Mouse (Mus musculus) spleen, adult 12 weeks (tissue): ENCODE data around the gene Spag5.

Source experiments
- DNase-seq: peaks from one replicate; pipeline ENCODE4 v3.0.0; 2022; ENCODE audit warnings: low spot score

Spag5 gene

DNA sequence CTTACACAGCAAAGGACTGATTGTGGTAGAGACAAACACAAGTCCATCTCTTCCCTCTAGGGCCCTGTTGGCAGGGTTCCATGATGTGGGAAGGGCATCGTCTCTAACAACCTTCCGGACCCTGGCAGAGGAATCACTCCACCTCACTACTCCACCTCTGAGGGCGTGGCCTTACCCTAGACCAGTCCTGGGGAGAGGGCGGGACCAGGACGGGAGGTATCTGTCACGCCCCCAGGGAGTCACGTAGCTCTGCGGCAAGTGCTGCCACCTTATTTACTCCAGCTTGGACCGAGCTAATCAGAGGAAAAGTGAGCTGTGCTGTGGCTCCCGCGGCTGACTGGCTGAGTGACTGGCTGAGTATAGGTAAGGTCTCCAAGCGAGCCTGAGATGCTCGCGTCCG lies 21.5 kb downstream of the Spag5 start, which contains the start of gene Aldoc:
Gene Aldoc, plus strand, starts transcription at position 109 of the 400 bp plus-strand sequence.
- peak; percentile 69 for DNase-seq

- no peak for DNase-seq
Observed at GRCm38 (mm10) chr11:78324000-78324785, 22.9 kb downstream of the Spag5 start.

GRCm38 (mm10) chr11:78324965-78325364 lies 23.6 kb downstream of the Spag5 start:
- no peak for DNase-seq

- DNase-seq = no peak
Observed at GRCm38 (mm10) chr11:78327215-78327614, 25.9 kb downstream of the Spag5 start.

GRCm38 (mm10) chr11:78327634-78328511 lies 26.5 kb downstream of the Spag5 start, which contains the start of gene Pigs:
Pigs (plus strand) TSS chr11:78328415.
- peak; percentile 95 for DNase-seq

DNA sequence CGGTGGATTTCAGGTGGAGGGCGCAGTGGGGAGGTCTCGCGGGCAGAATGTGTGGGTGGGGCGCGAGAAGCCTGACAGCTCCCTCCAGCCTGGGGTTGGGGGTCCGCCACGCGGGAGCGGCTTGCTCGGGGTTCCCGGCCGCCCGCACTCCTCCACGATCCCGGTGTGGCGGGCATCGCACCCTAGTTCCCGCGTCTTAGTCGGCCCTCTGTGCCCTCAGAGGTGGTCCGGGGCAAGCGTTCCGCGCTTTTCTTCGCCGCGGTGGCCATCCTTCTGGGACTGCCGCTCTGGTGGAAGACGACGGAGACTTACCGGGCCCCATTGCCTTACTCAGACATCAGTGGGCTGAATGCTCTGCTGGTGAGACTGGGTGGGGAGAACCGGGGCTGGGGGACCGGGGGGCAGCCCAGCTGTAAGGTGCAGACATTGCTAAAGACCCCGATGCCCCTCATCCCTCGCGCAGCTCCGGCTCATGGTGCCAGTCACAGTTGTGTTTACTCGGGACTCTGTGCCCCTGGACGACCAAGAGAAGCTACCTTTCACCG lies 27.3 kb downstream of the Spag5 start:
- no peak for DNase-seq

- DNase-seq = no peak
Observed at GRCm38 (mm10) chr11:78332676-78333075, 31.3 kb downstream of the Spag5 start.

- DNase-seq = no peak
Observed at GRCm38 (mm10) chr11:78333992-78334391, 32.7 kb downstream of the Spag5 start.

DNA sequence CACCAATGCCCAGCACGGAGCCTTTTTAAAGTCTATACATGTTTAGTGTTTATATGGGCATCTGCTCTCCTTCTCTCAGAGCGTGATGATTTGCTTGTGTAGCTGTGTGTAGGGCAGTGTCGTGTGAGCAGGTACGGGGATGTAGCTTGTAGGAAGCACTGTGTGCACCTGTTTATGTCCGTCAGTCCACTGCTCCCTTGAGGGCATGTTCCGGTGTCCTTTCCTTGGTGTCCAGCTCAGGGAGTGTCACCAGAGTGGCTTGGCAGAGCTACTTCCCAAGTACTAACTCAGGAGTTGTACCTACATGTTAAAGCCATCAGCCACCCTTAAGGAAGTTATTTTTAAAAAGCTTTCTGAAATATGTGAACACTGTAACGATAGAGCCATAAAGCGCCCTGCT lies 35.7 kb downstream of the Spag5 start:
- no peak for DNase-seq

- DNase-seq = no peak
Observed at GRCm38 (mm10) chr11:78341702-78342101, 40.4 kb downstream of the Spag5 start.

DNA sequence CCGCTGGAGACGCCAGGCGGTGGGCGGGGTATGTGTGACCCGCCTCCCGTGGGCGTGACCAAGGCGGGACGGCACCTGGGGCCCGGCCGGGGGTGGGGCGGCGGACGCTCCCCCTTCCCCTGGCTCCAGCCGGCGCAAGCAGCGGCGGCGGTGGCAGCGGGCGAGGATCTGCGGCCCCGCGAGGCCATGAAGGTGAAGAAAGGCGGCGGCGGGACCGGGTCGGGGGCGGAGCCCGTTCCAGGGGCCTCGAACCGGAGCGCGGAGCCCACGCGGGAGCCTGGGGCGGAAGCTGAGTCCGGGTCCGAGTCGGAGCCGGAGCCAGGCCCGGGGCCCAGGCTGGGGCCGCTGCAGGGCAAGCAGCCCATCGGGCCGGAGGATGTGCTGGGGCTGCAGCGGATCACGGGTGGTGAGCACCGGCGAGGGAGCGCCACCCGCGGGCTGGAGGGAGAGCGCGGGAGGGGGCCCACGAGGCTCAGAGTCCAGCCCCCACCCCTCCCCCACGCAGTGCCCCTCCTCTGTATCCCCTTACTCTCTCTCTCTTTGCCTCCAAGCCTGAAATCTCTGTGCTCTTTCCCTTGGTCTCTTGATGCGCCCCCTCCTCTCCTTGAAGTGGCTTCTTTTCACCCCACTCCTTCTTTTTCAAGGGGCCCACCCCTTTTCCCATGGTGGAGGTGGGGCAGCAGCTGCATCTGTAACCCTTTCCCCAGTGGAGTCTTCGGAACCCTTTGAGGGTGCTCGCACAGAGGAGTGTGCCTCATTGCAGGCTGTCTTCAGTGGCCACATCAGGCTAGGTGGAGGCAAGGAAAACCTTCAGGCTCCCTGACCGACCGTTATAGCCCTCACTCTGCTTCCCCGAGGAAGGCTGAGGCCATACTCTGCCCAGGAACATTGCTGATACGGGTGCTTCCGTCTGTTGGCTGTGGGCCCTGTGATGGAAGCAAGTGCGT lies 42.3 kb downstream of the Spag5 start, which contains the start of gene Unc119:
Gene Unc119, plus strand, starts transcription at position 102 of the 947 bp plus-strand sequence.
- DNase-seq = peak; percentile 74

- DNase-seq = no peak
Observed at GRCm38 (mm10) chr11:78344328-78344889, 43.1 kb downstream of the Spag5 start.

- no peak for DNase-seq
Observed at GRCm38 (mm10) chr11:78344890-78345715, 43.8 kb downstream of the Spag5 start.

GRCm38 (mm10) chr11:78345801-78346200 lies 44.5 kb downstream of the Spag5 start:
- DNase-seq = peak; percentile 37

- no peak for DNase-seq
Observed at GRCm38 (mm10) chr11:78346326-78347069, 45.2 kb downstream of the Spag5 start.

- DNase-seq = peak; percentile 58
Observed at GRCm38 (mm10) chr11:78347070-78347754, 45.9 kb downstream of the Spag5 start.

GRCm38 (mm10) chr11:78347908-78348307 lies 46.6 kb downstream of the Spag5 start:
- no peak for DNase-seq

GRCm38 (mm10) chr11:78348474-78348873 lies 47.1 kb downstream of the Spag5 start:
- DNase-seq = no peak
